Mouse (Mus musculus) CH12.LX (cell line): ENCODE results near the gene Rock2. TPM values are rescaled to one million over a fixed set of nuclear protein-coding genes. Genes with fewer than 3 reads are reported as not detected.

Experiments used
- DNase-seq: peaks from one replicate; pipeline ENCODE4 v3.0.0-alpha.2; 2013; ENCODE audit errors: extremely low read depth
- H3K27ac ChIP-seq: 2 replicates; pipeline ENCODE4 v1.5.1; 2012; ENCODE audit warnings: low read depth, mild to moderate bottlenecking, control low read depth, moderate library complexity; ENCODE audit not compliant: insufficient read depth
- H3K27me3 ChIP-seq: replicated peaks from 2 replicates; pipeline ENCODE3; 2012; ENCODE audit warnings: inconsistent platforms
- H3K36me3 ChIP-seq, 2 experiments: replicated peaks in 1 of 2; 2 replicates each; pipeline versions ENCODE3 to v1.6.1; 2012; ENCODE audit warnings: inconsistent platforms in 1 of 2, low read length in 1 of 2, mild to moderate bottlenecking in 1 of 2, mixed read lengths in 1 of 2, moderate library complexity in 1 of 2; ENCODE audit not compliant: control insufficient read depth in 1 of 2, insufficient read depth in 1 of 2
- H3K4me1 ChIP-seq, 2 experiments: 2 replicates each; pipeline ENCODE4 v1.6.1; 2012; ENCODE audit warnings: inconsistent platforms in 1 of 2, moderate library complexity in 1 of 2; ENCODE audit not compliant: insufficient read depth in 2 of 2, control insufficient read depth in 1 of 2
- H3K4me2 ChIP-seq: 2 replicates; pipeline ENCODE4 v1.6.1; 2012; ENCODE audit warnings: low read depth, mild to moderate bottlenecking, control low read depth; ENCODE audit not compliant: poor library complexity, insufficient read depth, severe bottlenecking
- H3K4me3 ChIP-seq, 3 experiments: fragments of 150-350 bp in 1 of 3; sonication (generic) in 1 of 3; replicated peaks in 1 of 3; 2 replicates each; pipeline versions ENCODE3 to v1.5.1; 2011 to 2012; ENCODE audit warnings: low read depth in 2 of 3, low read length in 2 of 3, mild to moderate bottlenecking in 2 of 3, moderate library complexity in 2 of 3, control low read depth in 1 of 3, improper control_type of control experiment in 1 of 3, inconsistent platforms in 1 of 3, mixed read lengths in 1 of 3; ENCODE audit not compliant: poor library complexity in 1 of 3
- H3K79me2 ChIP-seq: replicated peaks from 2 replicates; pipeline ENCODE4 v1.6.1; 2012; ENCODE audit warnings: mild to moderate bottlenecking, moderate library complexity; ENCODE audit not compliant: control insufficient read depth, poor library complexity, insufficient read depth, severe bottlenecking; ENCODE audit errors: extremely low read depth
- H3K9ac ChIP-seq: 2 replicates; pipeline ENCODE4 v1.6.1; 2012; ENCODE audit warnings: low read depth, mild to moderate bottlenecking, control low read depth, moderate library complexity; ENCODE audit not compliant: insufficient read depth
- H3K9me3 ChIP-seq: replicated peaks from 2 replicates; pipeline ENCODE3; 2012; ENCODE audit warnings: low read length, inconsistent platforms, mixed read lengths
- CHD1 ChIP-seq: IDR thresholded peaks from 2 replicates; pipeline ENCODE4 v1.6.1; 2012; ENCODE audit warnings: low read depth, low read length, improper control_type of control experiment, inconsistent platforms
- CHD2 ChIP-seq: IDR thresholded peaks from 2 replicates; pipeline ENCODE4 v1.6.1; 2011; ENCODE audit warnings: low read length, improper control_type of control experiment
- CTCF ChIP-seq, 2 experiments: IDR thresholded peaks in 1 of 2; conservative IDR thresholded peaks in 1 of 2; 2 replicates each; pipeline ENCODE4 v1.5.1; 2011 to 2012; ENCODE audit warnings: low read depth in 2 of 2, low read length in 2 of 2, improper control_type of control experiment in 1 of 2, inconsistent platforms in 1 of 2, mild to moderate bottlenecking in 1 of 2, moderate library complexity in 1 of 2
- EP300 ChIP-seq: IDR thresholded peaks from 2 replicates; pipeline ENCODE4 v1.6.1; 2011; ENCODE audit warnings: low read length, improper control_type of control experiment
- ETS1 ChIP-seq: conservative IDR thresholded peaks from 2 replicates; pipeline ENCODE4 v1.6.1; 2012; ENCODE audit warnings: low read depth, mild to moderate bottlenecking, inconsistent platforms, low read length, improper control_type of control experiment, moderate library complexity
- GABPA ChIP-seq: IDR thresholded peaks from 2 replicates; pipeline ENCODE4 v1.6.1; 2012; ENCODE audit warnings: low read depth, low read length, improper control_type of control experiment, inconsistent platforms; ENCODE audit not compliant: insufficient replicate concordance
- IRF4 ChIP-seq: IDR thresholded peaks from 2 replicates; pipeline ENCODE4 v1.6.1; 2014; ENCODE audit warnings: low read depth, mild to moderate bottlenecking, inconsistent platforms, low read length, improper control_type of control experiment
- MAFK ChIP-seq: IDR thresholded peaks from 2 replicates; pipeline ENCODE4 v1.6.1; 2011; ENCODE audit warnings: low read length, improper control_type of control experiment; ENCODE audit not compliant: insufficient replicate concordance
- MAX ChIP-seq: IDR thresholded peaks from 2 replicates; pipeline ENCODE4 v1.6.1; 2011; ENCODE audit warnings: low read length, improper control_type of control experiment
- MEF2A ChIP-seq: IDR thresholded peaks from 2 replicates; pipeline ENCODE4 v1.6.1; 2014; ENCODE audit warnings: low read depth, mild to moderate bottlenecking, inconsistent platforms, low read length, improper control_type of control experiment, borderline replicate concordance
- MXI1 ChIP-seq: IDR thresholded peaks from 2 replicates; pipeline ENCODE4 v1.6.1; 2011; ENCODE audit warnings: mild to moderate bottlenecking, low read depth, low read length, improper control_type of control experiment
- MYC ChIP-seq: IDR thresholded peaks from 2 replicates; pipeline ENCODE4 v1.6.1; 2011; ENCODE audit warnings: low read depth, mild to moderate bottlenecking, improper control_type of control experiment, low read length
- NELFE ChIP-seq: IDR thresholded peaks from 2 replicates; pipeline ENCODE4 v1.6.1; 2011; ENCODE audit warnings: low read depth, low read length, improper control_type of control experiment
- NRF1 ChIP-seq: IDR thresholded peaks from 2 replicates; pipeline ENCODE4 v1.6.1; 2014; ENCODE audit warnings: low read depth, mild to moderate bottlenecking, inconsistent platforms, low read length, improper control_type of control experiment, moderate library complexity
- PAX5 ChIP-seq: IDR thresholded peaks from 2 replicates; pipeline ENCODE4 v1.6.1; 2012; ENCODE audit warnings: low read length, inconsistent platforms, mixed read lengths
- POLR2A ChIP-seq: IDR thresholded peaks from 2 replicates; pipeline ENCODE4 v1.6.1; 2011; ENCODE audit warnings: low read depth, mild to moderate bottlenecking, improper control_type of control experiment, low read length
- POLR2AphosphoS2 ChIP-seq: IDR thresholded peaks from 2 replicates; pipeline ENCODE4 v1.6.1; 2011; ENCODE audit warnings: low read depth, low read length, improper control_type of control experiment
- RAD21 ChIP-seq: IDR thresholded peaks from 2 replicates; pipeline ENCODE4 v1.6.1; 2011; ENCODE audit warnings: low read depth, mild to moderate bottlenecking, low read length, improper control_type of control experiment, moderate library complexity
- SIN3A ChIP-seq: IDR thresholded peaks from 2 replicates; pipeline ENCODE4 v1.6.1; 2012; ENCODE audit warnings: low read length, improper control_type of control experiment, inconsistent platforms
- TCF12 ChIP-seq: IDR thresholded peaks from 2 replicates; pipeline ENCODE4 v1.6.1; 2014; ENCODE audit warnings: low read depth, mild to moderate bottlenecking, inconsistent platforms, low read length, improper control_type of control experiment
- UBTF ChIP-seq: IDR thresholded peaks from 2 replicates; pipeline ENCODE4 v1.6.1; 2012; ENCODE audit warnings: low read depth, mild to moderate bottlenecking, inconsistent platforms, low read length, improper control_type of control experiment, moderate library complexity
- ZC3H11A ChIP-seq: IDR thresholded peaks from 2 replicates; pipeline ENCODE4 v1.6.1; 2012; ENCODE audit warnings: low read depth, mild to moderate bottlenecking, inconsistent platforms, low read length, improper control_type of control experiment
- ZKSCAN1 ChIP-seq: IDR thresholded peaks from 2 replicates; pipeline ENCODE4 v1.6.1; 2012; ENCODE audit warnings: low read depth, inconsistent platforms, low read length, improper control_type of control experiment, borderline replicate concordance
- dilution Hi-C: fragments of 300-500 bp; cut with MboI; formaldehyde crosslinking; loops from 2 replicates; pipeline ENCODE4 v1.14.3; 2020; ENCODE audit warnings: low sequenced_read_pairs; ENCODE audit not compliant: extremely low pct_unique_long_range_greater_than_20kb, extremely low pct_ligation_motif_present
- in situ Hi-C: fragments of 300-500 bp; cut with MboI; formaldehyde crosslinking; loops from 3 replicates; pipeline ENCODE4 v1.14.3; 2019; ENCODE audit warnings: low sequenced_read_pairs, low pct_ligation_motif_present, low pct_unique_long_range_greater_than_20kb, mixed read lengths
- polyA plus RNA-seq: library from polyadenylated mRNA; unstranded; fragments of >175 nt; gene quantifications from 2 replicates; pipeline ENCODE4 v1.2.1, GENCODE M21; 2012; ENCODE audit warnings: low read depth; ENCODE audit not compliant: insufficient read length
- total RNA-seq, 2 experiments: library from RNA; depleted of rRNA; stranded (reverse); fragments of 300-350 nt in 1 of 2; fragments of >200 nt in 1 of 2; gene quantifications; 2 replicates each; pipeline ENCODE4 v1.2.3; 2012 to 2014

The Rock2 gene
- total and polyA plus RNA-seq, 3 experiments, result 39.1 to 49.9 (median 40.3) TPM

DNA sequence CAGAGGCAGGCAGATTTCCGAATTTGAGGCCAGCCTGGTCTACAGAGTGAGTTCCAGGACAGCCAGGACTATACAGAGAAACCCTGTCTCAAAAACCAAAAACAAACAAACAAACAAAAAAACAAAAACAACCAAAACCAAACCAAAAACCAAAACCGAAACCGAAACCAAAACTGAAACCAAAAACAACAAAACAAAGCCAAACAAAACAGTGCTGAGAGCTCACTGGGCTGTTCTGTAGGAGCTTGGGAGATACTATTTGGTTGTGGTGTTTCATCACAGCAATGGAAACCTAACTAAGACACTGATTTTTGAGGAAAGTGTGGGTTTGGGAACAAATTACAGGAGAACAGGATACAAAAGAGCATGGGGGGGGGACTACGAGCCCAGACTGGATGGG lies 127.5 kb downstream of the Rock2 start:
- peak; percentile 33; the same call in 1 of the 2 replicates for TF ChIP-seq IRF4
- no peak for TF ChIP-seq ZC3H11A
- no peak for TF ChIP-seq CHD2
- TF ChIP-seq, all 38 proteins: peak for 1

GRCm38 (mm10) chr12:17024554-17025110 lies 129.9 kb downstream of the Rock2 start:
- DNase-seq, result no peak
- Histone ChIP-seq H3K9me3 (peaks cover 6% of the 10 kb centered on the region), H3K27ac (no peak overlapping the region), H3K4me3 (no peak overlapping the region), H3K27me3 (no peaks in the 10 kb centered on the region), H3K4me2 (no peak overlapping the region), H3K36me3 (no peaks in the 10 kb centered on the region)
- dilution Hi-C loops, result no loop called here
- no peak for TF ChIP-seq POLR2AphosphoS2
- TF ChIP-seq MXI1, result no peak
- no peak for TF ChIP-seq EP300
- TF ChIP-seq PAX5, result no peak
- TF ChIP-seq MAX, result no peak
- TF ChIP-seq ETS1, result no peak
- no peak for TF ChIP-seq ZKSCAN1
- no peak for TF ChIP-seq MYC
- TF ChIP-seq, all 38 proteins: peak for 0
- Histone ChIP-seq H3K79me2 (no peaks in the 10 kb centered on the region), H3K4me1 (peaks cover 0 to 13% of the 10 kb centered on the region in 2 experiments; a peak in 3 of 4 replicates), H3K9ac (no peak overlapping the region)
- in situ Hi-C loops, result loop anchor here (25.0 kb wide), 1 partner anchor 312 kb away; no protein-coding TSS in a partner anchor

More for the DNA sequence above, 127.5 kb downstream of the Rock2 start:
- dilution Hi-C loops (no loop called here), in situ Hi-C loops (no loop called here)
- DNase-seq, result no peak
- H3K4me3 ChIP-seq, result no peak overlapping the region
- no peaks in the 10 kb centered on the region for H3K79me2 ChIP-seq
- H3K9me3 ChIP-seq, result no peaks in the 10 kb centered on the region
- no peaks in the 10 kb centered on the region for H3K27me3 ChIP-seq
- no peaks in the 10 kb centered on the region for H3K36me3 ChIP-seq
- no peak overlapping the region for H3K9ac ChIP-seq
- peaks cover 3 to 19% of the 10 kb centered on the region in 2 experiments for H3K4me1 ChIP-seq
- H3K4me2 ChIP-seq, result peak overlapping the region; percentile 22; the same call in 1 of the 2 replicates
- H3K27ac ChIP-seq, result no peak overlapping the region

DNA sequence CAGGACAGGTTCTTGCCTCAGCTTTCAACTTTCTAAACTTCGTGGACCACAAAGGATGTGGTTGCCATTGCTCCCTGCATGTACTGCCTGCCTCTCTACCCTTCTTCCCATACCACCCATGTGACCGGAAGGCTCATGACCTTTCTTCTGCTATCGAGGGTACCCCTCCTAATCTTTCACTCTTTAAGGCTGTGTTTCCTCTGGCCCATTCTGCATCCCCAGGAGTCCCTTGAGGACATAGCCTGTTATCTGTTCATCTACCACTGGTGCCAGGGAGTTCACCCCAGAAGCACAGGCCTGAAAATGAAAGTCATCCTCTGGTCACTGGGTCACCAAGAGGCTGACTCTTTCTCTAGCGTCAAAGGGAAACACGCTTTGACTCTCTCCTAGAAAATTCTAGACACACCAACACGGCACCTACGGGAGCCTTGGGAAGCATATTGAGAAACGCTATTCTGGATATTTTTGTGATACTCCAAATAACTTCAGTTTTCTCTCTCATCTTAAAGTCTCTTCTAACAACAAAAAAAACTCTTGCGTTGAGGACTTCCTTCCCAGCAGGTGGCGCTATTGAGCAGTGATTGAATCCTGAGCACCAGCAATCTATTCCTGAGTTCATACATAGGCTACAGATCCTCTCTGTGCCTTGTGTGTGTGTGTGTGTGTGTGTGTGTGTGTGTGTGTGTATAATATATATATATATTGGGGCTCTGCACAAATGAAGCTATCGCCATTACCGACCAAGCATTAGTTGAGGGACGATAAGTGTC lies 138.2 kb downstream of the Rock2 start:
- Histone ChIP-seq H3K4me2 (peak overlapping the region; percentile 44), H3K4me1 (peaks cover 12 to 43% of the 10 kb centered on the region in 2 experiments), H3K9ac (peak overlapping the region; percentile 62), H3K4me3 (peak overlapping the region in 2 of 3 experiments; percentile 20 to 55), H3K36me3 (no peaks in the 10 kb centered on the region), H3K27me3 (no peaks in the 10 kb centered on the region), H3K27ac (peak overlapping the region; percentile 71), H3K9me3 (peaks cover 6% of the 10 kb centered on the region), H3K79me2 (no peaks in the 10 kb centered on the region)
- in situ Hi-C loops (loop anchor here (10.0 to 25.0 kb wide), 3 partner anchors 218 to 321 kb away; partner anchors contain the start of genes E2f6 and Pdia6), dilution Hi-C loops (no loop called here)
- DNase-seq, result peak; percentile 94
- TF ChIP-seq MAX, result no peak
- no peak for TF ChIP-seq CHD2
- no peak; the same call in 1 of the 2 replicates for TF ChIP-seq MYC
- TF ChIP-seq GABPA, result no peak
- TF ChIP-seq SIN3A, result no peak; the same call in 1 of the 2 replicates
- TF ChIP-seq IRF4, result no peak
- no peak for TF ChIP-seq MEF2A
- TF ChIP-seq CTCF (conservative IDR thresholded peaks at IDR 0.05 in 1 of 2, IDR thresholded peaks at IDR 0.05 in 1 of 2; ENCODE audit: low read depth in 2 of 2, low read length in 2 of 2), result peak; percentile 70 to 90
- 0 out of 2 replicates have a peak, but pooled peaks have one; percentile 16 for TF ChIP-seq ZC3H11A
- no peak for TF ChIP-seq MXI1
- no peak for TF ChIP-seq NELFE
- no peak for TF ChIP-seq NRF1
- TF ChIP-seq RAD21, result peak; percentile 79
- TF ChIP-seq TCF12, result no peak
- no peak for TF ChIP-seq UBTF
- TF ChIP-seq POLR2A, result no peak; the same call in 1 of the 2 replicates
- no peak for TF ChIP-seq MAFK
- no peak for TF ChIP-seq CHD1
